Mouse (Mus musculus): ENCODE measurements at regions not wholly inside any gene's neighbourhood (a gene's known extent, or its start where the extent isn't known, plus 50 kb on each side); places are given as distances from the start of the nearest gene placed in this dataset.
"Not testable (repeated sequence)": the region's sequence is repeated elsewhere in the genome, so short reads cannot be mapped to it uniquely, and the experiment has no call there.

- H3K4me1 ChIP-seq: 0 out of 2 replicates have a peak, but pooled peaks cover 7% of the 10 kb centered on the region
- no peak overlapping the region for H3K9ac ChIP-seq
- peak overlapping the region; percentile 54 for H3K27ac ChIP-seq
- no peaks in the 10 kb centered on the region for H3K36me3 ChIP-seq
- H3K4me3 ChIP-seq (replicated peaks): no peak overlapping the region
- no peak overlapping the region for H3K4me2 ChIP-seq
- WGBS: 19% methylated on average over 8 of the region's 8 CpGs
- ATAC-seq (replicated peaks; ENCODE audit: low FRiP score): peak; percentile 58; the same call in 1 of the 2 replicates
- H3K9me3 ChIP-seq (replicated peaks): no peaks in the 10 kb centered on the region
- H3K27me3 ChIP-seq: no peaks in the 10 kb centered on the region
Measured at GRCm38 (mm10) chr7:75384506-75384911, 70.8 kb upstream of the Akap13 start.

- H3K4me1 ChIP-seq: 0 out of 2 replicates have a peak, but pooled peaks cover 7% of the 10 kb centered on the region
- no peak overlapping the region for H3K27ac ChIP-seq
- no peaks in the 10 kb centered on the region for H3K27me3 ChIP-seq
- 77% methylated on average over 1 of the region's 1 CpGs for WGBS
- H3K36me3 ChIP-seq: no peaks in the 10 kb centered on the region
- H3K4me2 ChIP-seq: no peak overlapping the region
- H3K9ac ChIP-seq: no peak overlapping the region
- H3K9me3 ChIP-seq (replicated peaks): no peaks in the 10 kb centered on the region
- ATAC-seq (replicated peaks; ENCODE audit: low FRiP score): no peak
- no peak overlapping the region for H3K4me3 ChIP-seq (replicated peaks)
Measured at GRCm38 (mm10) chr7:75387033-75387432, 68.3 kb upstream of the Akap13 start.

- Histone ChIP-seq H3K27ac (no peak overlapping the region), H3K9me3 (replicated peaks) (no peaks in the 10 kb centered on the region), H3K4me3 (replicated peaks) (no peak overlapping the region), H3K4me1 (0 out of 2 replicates have a peak, but pooled peaks cover 7% of the 10 kb centered on the region), H3K9ac (no peak overlapping the region), H3K4me2 (no peak overlapping the region), H3K36me3 (no peaks in the 10 kb centered on the region), H3K27me3 (no peaks in the 10 kb centered on the region)
- ATAC-seq (replicated peaks; ENCODE audit: low FRiP score): no peak
- 85% methylated on average over 6 of the region's 6 CpGs for WGBS
Measured at GRCm38 (mm10) chr7:75387821-75388431, 67.4 kb upstream of the Akap13 start.

GRCm38 (mm10) chr7:75390162-75390561, 65.2 kb upstream of the Akap13 start:
- Histone ChIP-seq H3K4me3 (replicated peaks) (no peak overlapping the region), H3K27me3 (no peaks in the 10 kb centered on the region), H3K27ac (no peak overlapping the region), H3K4me1 (0 out of 2 replicates have a peak, but pooled peaks cover 1% of the 10 kb centered on the region), H3K9ac (no peak overlapping the region), H3K9me3 (replicated peaks) (no peaks in the 10 kb centered on the region), H3K36me3 (no peaks in the 10 kb centered on the region), H3K4me2 (no peak overlapping the region)
- 88% methylated on average over 3 of the region's 3 CpGs for WGBS
- no peak for ATAC-seq (replicated peaks; ENCODE audit: low FRiP score)

GRCm38 (mm10) chr7:75392783-75393182, 62.6 kb upstream of the Akap13 start:
- Histone ChIP-seq H3K27me3 (no peaks in the 10 kb centered on the region), H3K9ac (no peak overlapping the region), H3K27ac (no peak overlapping the region), H3K4me3 (replicated peaks) (no peak overlapping the region), H3K9me3 (replicated peaks) (no peaks in the 10 kb centered on the region), H3K4me2 (no peak overlapping the region), H3K4me1 (peaks cover 9% of the 10 kb centered on the region), H3K36me3 (no peaks in the 10 kb centered on the region)
- 16% methylated on average over 3 of the region's 3 CpGs for WGBS
- 0 out of 2 replicates have a peak, but pooled peaks have one; percentile 60 for ATAC-seq (replicated peaks; ENCODE audit: low FRiP score)

GRCm38 (mm10) chr7:75393466-75393865, 61.9 kb upstream of the Akap13 start:
- H3K4me2 ChIP-seq: no peak overlapping the region
- H3K27ac ChIP-seq: no peak overlapping the region
- no peaks in the 10 kb centered on the region for H3K9me3 ChIP-seq (replicated peaks)
- H3K27me3 ChIP-seq: no peaks in the 10 kb centered on the region
- peaks cover 11% of the 10 kb centered on the region for H3K4me1 ChIP-seq
- WGBS: 86% methylated on average over 2 of the region's 2 CpGs
- H3K4me3 ChIP-seq (replicated peaks): no peak overlapping the region
- no peak overlapping the region for H3K9ac ChIP-seq
- ATAC-seq (replicated peaks; ENCODE audit: low FRiP score): no peak
- no peaks in the 10 kb centered on the region for H3K36me3 ChIP-seq

- H3K4me2 ChIP-seq: no peak overlapping the region
- no peak for ATAC-seq (replicated peaks; ENCODE audit: low FRiP score)
- no peaks in the 10 kb centered on the region for H3K36me3 ChIP-seq
- no peaks in the 10 kb centered on the region for H3K9me3 ChIP-seq (replicated peaks)
- H3K27ac ChIP-seq: no peak overlapping the region
- 72% methylated on average over 8 of the region's 8 CpGs for WGBS
- no peaks in the 10 kb centered on the region for H3K27me3 ChIP-seq
- no peak overlapping the region for H3K9ac ChIP-seq
- peaks cover 15% of the 10 kb centered on the region for H3K4me1 ChIP-seq
- H3K4me3 ChIP-seq (replicated peaks): no peak overlapping the region
Measured at GRCm38 (mm10) chr7:75394866-75395580, 60.3 kb upstream of the Akap13 start.

- H3K4me3 ChIP-seq (replicated peaks): no peak overlapping the region
- H3K36me3 ChIP-seq: no peaks in the 10 kb centered on the region
- no peak overlapping the region for H3K9ac ChIP-seq
- H3K27me3 ChIP-seq: no peaks in the 10 kb centered on the region
- H3K9me3 ChIP-seq (replicated peaks): no peaks in the 10 kb centered on the region
- ATAC-seq (replicated peaks; ENCODE audit: low FRiP score): peak; percentile 19; the same call in 1 of the 2 replicates
- WGBS: 14% methylated on average over 7 of the region's 7 CpGs
- no peak overlapping the region for H3K27ac ChIP-seq
- peaks cover 15% of the 10 kb centered on the region for H3K4me1 ChIP-seq
- H3K4me2 ChIP-seq: no peak overlapping the region
Measured at GRCm38 (mm10) chr7:75397559-75397958, 57.8 kb upstream of the Akap13 start.

GRCm38 (mm10) chr7:75398480-75398879, 56.9 kb upstream of the Akap13 start:
- H3K27ac ChIP-seq; H3K36me3 ChIP-seq; H3K9ac ChIP-seq; H3K4me3 ChIP-seq (replicated peaks); H3K4me2 ChIP-seq; H3K9me3 ChIP-seq (replicated peaks); ATAC-seq (replicated peaks; ENCODE audit: low FRiP score); H3K27me3 ChIP-seq: not testable (repeated sequence)
- WGBS: 82% methylated on average over 2 of the region's 2 CpGs
- peaks cover 15% of the 10 kb centered on the region for H3K4me1 ChIP-seq

GRCm38 (mm10) chr7:75398904-75399724, 56.2 kb upstream of the Akap13 start:
- peaks cover 15% of the 10 kb centered on the region for H3K4me1 ChIP-seq
- H3K9me3 ChIP-seq (replicated peaks): no peaks in the 10 kb centered on the region
- no peak overlapping the region; the same call in 1 of the 2 replicates for H3K27ac ChIP-seq
- no peaks in the 10 kb centered on the region for H3K36me3 ChIP-seq
- no peak overlapping the region for H3K4me3 ChIP-seq (replicated peaks)
- H3K4me2 ChIP-seq: no peak overlapping the region
- ATAC-seq (replicated peaks; ENCODE audit: low FRiP score): peak; percentile 90
- 47% methylated on average over 7 of the region's 7 CpGs for WGBS
- H3K27me3 ChIP-seq: no peaks in the 10 kb centered on the region
- H3K9ac ChIP-seq: no peak overlapping the region

- no peak for ATAC-seq (replicated peaks; ENCODE audit: low FRiP score)
- no peak overlapping the region for H3K9ac ChIP-seq
- no peak overlapping the region for H3K4me2 ChIP-seq
- H3K4me3 ChIP-seq (replicated peaks): no peak overlapping the region
- no peak overlapping the region for H3K27ac ChIP-seq
- H3K4me1 ChIP-seq: peaks cover 12% of the 10 kb centered on the region
- WGBS: 68% methylated on average over 2 of the region's 2 CpGs
- no peaks in the 10 kb centered on the region for H3K36me3 ChIP-seq
- H3K9me3 ChIP-seq (replicated peaks): no peaks in the 10 kb centered on the region
- H3K27me3 ChIP-seq: no peaks in the 10 kb centered on the region
Measured at GRCm38 (mm10) chr7:75400471-75400870, 54.9 kb upstream of the Akap13 start.

GRCm38 (mm10) chr7:75404955-75405354, 50.4 kb upstream of the Akap13 start:
- H3K9me3 ChIP-seq (replicated peaks): no peaks in the 10 kb centered on the region
- no peaks in the 10 kb centered on the region for H3K27me3 ChIP-seq
- no peak overlapping the region for H3K9ac ChIP-seq
- H3K4me3 ChIP-seq (replicated peaks): no peak overlapping the region
- no peak overlapping the region for H3K4me2 ChIP-seq
- no peaks in the 10 kb centered on the region for H3K36me3 ChIP-seq
- WGBS: 84% methylated on average over 3 of the region's 3 CpGs
- H3K27ac ChIP-seq: no peak overlapping the region
- ATAC-seq (replicated peaks; ENCODE audit: low FRiP score): no peak
- no peaks in the 10 kb centered on the region for H3K4me1 ChIP-seq

Measured in kidney, embryonic 15.5 days (tissue).